Mouse (Mus musculus) neural tube, embryonic 14.5 days (tissue): ENCODE data around the gene Tbc1d7. TPM values are rescaled to one million over a fixed set of nuclear protein-coding genes. Genes with fewer than 3 reads are reported as not detected.

Source experiments
- ATAC-seq: fragments of 200-750 bp; cut with Nextera tagmentation; 2 replicates; pipeline ENCODE4 v1.8.0; 2017; ENCODE audit warnings: low read depth, mild to moderate bottlenecking, moderate TSS enrichment, moderate library complexity
- H3K27ac ChIP-seq: fragments of 300-500 bp; sonication (generic); 2 replicates; pipeline ENCODE4 v1.5.1; 2014; ENCODE audit warnings: low read depth, mild to moderate bottlenecking, control low read depth, low read length, moderate library complexity, mixed read lengths
- H3K27me3 ChIP-seq: fragments of 300-500 bp; sonication (generic); 2 replicates; pipeline ENCODE4 v1.6.1; 2014; ENCODE audit warnings: low read length; ENCODE audit not compliant: control insufficient read depth, insufficient read depth
- H3K36me3 ChIP-seq: fragments of 300-500 bp; sonication (generic); 2 replicates; pipeline ENCODE4 v1.6.1; 2014; ENCODE audit warnings: low read length, mixed read lengths; ENCODE audit not compliant: control insufficient read depth, insufficient read depth
- H3K4me1 ChIP-seq: fragments of 300-500 bp; sonication (generic); 2 replicates; pipeline ENCODE4 v1.6.1; 2014; ENCODE audit warnings: low read length; ENCODE audit not compliant: control insufficient read depth, insufficient read depth
- H3K4me2 ChIP-seq: fragments of 300-500 bp; sonication (generic); 2 replicates; pipeline ENCODE4 v1.6.1; 2014; ENCODE audit warnings: mild to moderate bottlenecking, low read depth, low read length, control low read depth
- H3K4me3 ChIP-seq: fragments of 300-500 bp; sonication (generic); 2 replicates; pipeline ENCODE4 v1.5.1; 2014; ENCODE audit warnings: low read depth, low read length, control low read depth, mixed read lengths
- H3K9ac ChIP-seq: fragments of 300-500 bp; sonication (generic); replicated peaks from 2 replicates; pipeline ENCODE4 v1.6.1; 2014; ENCODE audit warnings: low read depth, mild to moderate bottlenecking, control low read depth, low read length, mixed read lengths
- H3K9me3 ChIP-seq: fragments of 300-500 bp; sonication (generic); 2 replicates; pipeline ENCODE4 v1.6.1; 2016; ENCODE audit warnings: low read length; ENCODE audit not compliant: control insufficient read depth
- WGBS: fragments of 180-500 bp; shearing (Covaris S2); extraction: QIAGEN DNeasy Blood & Tissue Kit; methylation state at CpG from one replicate; pipeline ENCODE4 v1.1.7; 2014; 5-methylcytosine and 5-hydroxymethylcytosine counted together
- polyA plus RNA-seq: library from polyadenylated mRNA; unstranded; fragments of >200 nt; fragmentation: Nextera tagmentation; extraction: Ambion mirVana; gene quantifications from 2 replicates; pipeline ENCODE4 v1.2.1, GENCODE M21; 2014

Gene Tbc1d7
- polyA plus RNA-seq, 1 experiment from 2014 or later = 89.5 TPM

GRCm38 (mm10) chr13:43133400-43133799 lies 37.9 kb downstream of the Tbc1d7 start:
- no peak for ATAC-seq
- no peaks in the 10 kb centered on the region for H3K27me3 ChIP-seq
- no peak overlapping the region for H3K9ac ChIP-seq
- 0 out of 2 replicates have a peak, but pooled peaks cover 4% of the 10 kb centered on the region for H3K36me3 ChIP-seq
- no peaks in the 10 kb centered on the region for H3K4me1 ChIP-seq
- WGBS = 84% methylated on average over 7 of the region's 7 CpGs
- no peaks in the 10 kb centered on the region for H3K9me3 ChIP-seq
- H3K4me3 ChIP-seq = no peak overlapping the region
- no peak overlapping the region for H3K4me2 ChIP-seq
- no peak overlapping the region for H3K27ac ChIP-seq

DNA sequence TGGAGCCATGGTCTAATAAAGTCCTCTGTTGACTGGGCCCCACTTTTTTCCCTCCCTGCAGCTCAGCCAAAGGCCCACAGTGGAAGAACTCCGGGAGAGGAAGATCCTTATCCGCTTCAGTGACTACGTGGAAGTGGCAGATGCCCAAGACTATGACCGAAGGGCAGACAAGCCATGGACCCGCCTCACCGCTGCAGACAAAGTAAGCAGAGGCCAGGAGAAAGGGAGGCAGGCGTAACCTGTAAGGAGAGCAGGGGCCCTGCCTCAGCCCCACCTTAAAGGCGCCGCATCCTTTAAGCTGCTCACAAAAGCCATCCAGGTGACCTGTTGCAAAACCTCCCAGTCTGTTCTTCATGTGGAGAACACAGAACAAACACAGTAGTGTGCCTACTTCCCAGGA lies 38.4 kb downstream of the Tbc1d7 start:
- no peak for ATAC-seq
- Histone ChIP-seq H3K9me3 (no peaks in the 10 kb centered on the region), H3K27ac (no peak overlapping the region), H3K9ac (no peak overlapping the region), H3K4me3 (no peak overlapping the region), H3K27me3 (no peaks in the 10 kb centered on the region), H3K36me3 (0 out of 2 replicates have a peak, but pooled peaks cover 4% of the 10 kb centered on the region), H3K4me1 (no peaks in the 10 kb centered on the region), H3K4me2 (no peak overlapping the region)
- 81% methylated on average over 9 of the region's 9 CpGs for WGBS

DNA sequence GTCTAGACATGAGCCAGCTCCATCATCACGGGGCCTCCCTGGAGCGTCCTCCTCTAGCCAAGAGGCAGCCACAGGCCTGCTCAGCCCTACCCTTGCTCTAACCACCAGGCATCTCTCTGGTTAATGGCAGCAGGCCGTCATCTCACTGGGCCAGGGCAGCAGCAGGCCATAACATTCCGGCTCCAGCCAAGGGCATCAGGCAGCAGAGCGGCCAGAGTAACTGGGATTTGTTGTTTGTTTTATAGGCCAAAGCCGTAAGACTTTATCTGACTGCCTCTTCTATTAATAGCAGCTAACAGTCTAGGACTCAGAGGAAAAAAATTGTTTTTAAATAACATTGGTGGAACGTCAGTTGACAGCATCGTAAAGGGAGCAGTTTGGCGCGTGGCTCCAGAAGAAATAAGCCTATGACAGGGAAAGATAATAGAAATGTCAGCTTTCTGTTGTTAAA lies 39.5 kb downstream of the Tbc1d7 start:
- 66% methylated on average over 10 of the region's 10 CpGs for WGBS
- no peaks in the 10 kb centered on the region for H3K9me3 ChIP-seq
- H3K27ac ChIP-seq = peak overlapping the region; percentile 35; the same call in 1 of the 2 replicates
- ATAC-seq = no peak
- no peaks in the 10 kb centered on the region for H3K27me3 ChIP-seq
- 0 out of 2 replicates have a peak overlapping the region, but pooled peaks have one; percentile 26 for H3K9ac ChIP-seq
- H3K4me1 ChIP-seq = no peaks in the 10 kb centered on the region
- 0 out of 2 replicates have a peak, but pooled peaks cover 4% of the 10 kb centered on the region for H3K36me3 ChIP-seq
- no peak overlapping the region for H3K4me3 ChIP-seq
- no peak overlapping the region for H3K4me2 ChIP-seq

GRCm38 (mm10) chr13:43130161-43130560 lies 41.1 kb downstream of the Tbc1d7 start:
- Histone ChIP-seq H3K27ac (no peak overlapping the region), H3K4me1 (no peaks in the 10 kb centered on the region), H3K9me3 (no peaks in the 10 kb centered on the region), H3K27me3 (no peaks in the 10 kb centered on the region), H3K4me2 (no peak overlapping the region), H3K4me3 (no peak overlapping the region), H3K9ac (no peak overlapping the region), H3K36me3 (0 out of 2 replicates have a peak, but pooled peaks cover 4% of the 10 kb centered on the region)
- ATAC-seq = no peak
- 78% methylated on average over 6 of the region's 6 CpGs for WGBS

DNA sequence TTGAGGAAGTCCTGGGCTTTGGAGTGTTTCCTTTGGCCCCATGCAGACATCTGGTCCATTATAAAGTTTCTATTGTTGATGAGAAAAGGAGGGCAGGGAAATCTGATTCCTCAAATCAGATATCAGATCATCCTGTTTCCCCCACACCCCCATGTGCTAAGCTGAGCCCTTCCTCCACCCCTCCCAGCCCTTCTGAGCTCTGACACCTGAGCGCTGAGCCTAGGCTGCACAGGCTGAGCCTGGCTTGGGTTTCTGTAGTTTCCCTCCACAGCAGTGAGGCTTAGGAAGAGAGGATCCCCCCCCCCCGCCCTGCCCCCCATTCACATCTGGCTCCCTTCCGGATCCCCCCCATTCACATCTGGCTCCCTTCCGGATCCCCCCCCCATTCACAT lies 46.6 kb downstream of the Tbc1d7 start:
- H3K4me3 ChIP-seq = no peak overlapping the region
- WGBS = 47% methylated on average over 4 of the region's 4 CpGs

DNA sequence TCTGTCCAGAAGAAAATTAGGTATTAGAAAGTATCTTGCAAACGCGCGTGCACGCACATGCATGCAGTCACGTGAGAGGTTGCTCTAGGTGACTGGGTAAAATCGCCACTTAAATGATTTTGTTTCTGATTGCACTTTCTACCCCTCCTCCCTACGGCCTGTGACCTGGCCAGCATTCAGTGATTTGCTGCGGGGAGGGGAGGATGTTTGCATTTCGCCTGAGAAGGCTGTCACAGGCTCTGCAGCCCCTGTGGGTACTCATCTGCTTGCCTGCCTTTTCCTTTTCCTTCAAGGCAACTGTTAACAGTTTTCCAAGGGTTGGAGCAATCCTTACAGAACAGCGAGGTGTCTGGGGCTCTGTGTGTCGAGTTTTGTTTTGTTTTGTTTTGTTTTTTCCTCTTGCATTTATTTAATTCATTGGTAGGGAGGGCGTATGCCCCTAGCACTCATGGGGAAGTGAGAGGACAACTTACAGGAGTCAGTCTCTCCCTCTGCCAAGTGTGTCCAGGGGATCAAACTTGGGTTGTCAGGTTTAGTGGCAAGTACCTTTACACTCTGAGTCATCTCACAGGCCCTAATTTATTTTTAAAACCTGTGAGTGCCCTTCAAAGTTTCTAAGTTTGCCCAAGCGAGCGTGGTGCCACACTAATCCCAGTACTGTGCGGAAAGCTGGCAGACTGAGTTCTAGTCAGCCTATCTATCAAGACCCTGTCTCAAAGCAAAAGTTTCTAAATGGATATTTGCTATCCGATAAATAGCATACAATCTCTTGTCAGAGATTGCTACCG lies 47.2 kb downstream of the Tbc1d7 start:
- Histone ChIP-seq H3K9me3 (no peaks in the 10 kb centered on the region), H3K9ac (no peak overlapping the region), H3K4me1 (no peaks in the 10 kb centered on the region), H3K36me3 (no peaks in the 10 kb centered on the region), H3K27ac (no peak overlapping the region), H3K27me3 (no peaks in the 10 kb centered on the region), H3K4me2 (no peak overlapping the region), H3K4me3 (no peak overlapping the region)
- WGBS = 62% methylated on average over 17 of the region's 17 CpGs
- no peak for ATAC-seq

More for the DNA sequence above, 46.6 kb downstream of the Tbc1d7 start:
- no peaks in the 10 kb centered on the region for H3K9me3 ChIP-seq
- H3K27ac ChIP-seq = no peak overlapping the region
- H3K9ac ChIP-seq = no peak overlapping the region
- no peaks in the 10 kb centered on the region for H3K36me3 ChIP-seq
- no peak overlapping the region for H3K4me2 ChIP-seq
- H3K4me1 ChIP-seq = no peaks in the 10 kb centered on the region
- ATAC-seq = no peak
- no peaks in the 10 kb centered on the region for H3K27me3 ChIP-seq

GRCm38 (mm10) chr13:43122306-43123070 lies 48.8 kb downstream of the Tbc1d7 start:
- H3K27me3 ChIP-seq = no peaks in the 10 kb centered on the region
- no peaks in the 10 kb centered on the region for H3K4me1 ChIP-seq
- no peak overlapping the region for H3K4me3 ChIP-seq
- no peak overlapping the region for H3K4me2 ChIP-seq
- H3K27ac ChIP-seq = no peak overlapping the region
- no peaks in the 10 kb centered on the region for H3K36me3 ChIP-seq
- WGBS = 68% methylated on average over 16 of the region's 16 CpGs
- no peaks in the 10 kb centered on the region for H3K9me3 ChIP-seq
- ATAC-seq = no peak
- H3K9ac ChIP-seq = no peak overlapping the region

DNA sequence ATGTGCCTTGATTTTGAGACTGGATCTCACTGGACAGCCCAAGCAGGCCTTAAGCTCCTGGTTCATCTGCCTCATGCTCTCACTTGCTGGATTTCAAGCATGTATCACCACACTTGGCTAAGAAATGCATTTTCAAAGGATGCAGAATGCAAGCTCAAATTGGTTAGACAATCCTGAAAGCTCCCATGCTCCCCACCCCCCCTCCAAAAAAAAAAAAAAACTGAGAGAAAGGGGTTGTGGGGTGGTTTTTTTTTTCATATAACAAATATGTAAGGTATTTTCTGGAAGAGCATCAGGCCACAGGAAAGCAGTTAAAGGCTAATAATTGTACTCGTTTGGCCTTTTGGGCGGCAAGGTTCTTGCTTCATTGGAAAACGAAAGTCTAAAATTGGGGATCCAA lies 58.2 kb downstream of the Tbc1d7 start:
- no peak for ATAC-seq
- Histone ChIP-seq H3K27ac (no peak overlapping the region), H3K27me3 (no peaks in the 10 kb centered on the region), H3K4me3 (no peak overlapping the region), H3K36me3 (no peaks in the 10 kb centered on the region), H3K9ac (no peak overlapping the region), H3K4me1 (no peaks in the 10 kb centered on the region), H3K4me2 (no peak overlapping the region), H3K9me3 (no peaks in the 10 kb centered on the region)
- 98% methylated on average over 3 of the region's 3 CpGs for WGBS

DNA sequence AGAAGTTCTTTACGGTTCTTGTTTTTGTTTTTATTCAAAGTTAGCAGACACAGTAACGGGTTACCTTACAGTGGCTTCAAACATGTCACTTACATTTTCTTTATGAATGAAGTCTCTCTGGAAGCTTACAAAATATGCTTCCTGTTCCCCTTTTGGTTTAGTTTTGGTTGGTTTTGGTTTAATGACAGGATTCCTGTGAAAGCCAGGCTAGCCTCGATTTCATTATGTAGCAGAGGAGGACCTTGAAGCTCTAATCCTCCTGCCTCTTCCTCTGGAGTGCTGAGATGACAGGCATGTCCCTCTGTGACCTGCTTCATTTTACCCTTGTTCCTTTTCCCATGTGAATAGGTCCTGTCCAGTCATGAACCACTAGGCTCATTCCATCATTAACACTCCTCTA lies 58.6 kb downstream of the Tbc1d7 start:
- Histone ChIP-seq H3K36me3 (no peaks in the 10 kb centered on the region), H3K4me3 (no peak overlapping the region), H3K27me3 (no peaks in the 10 kb centered on the region), H3K9me3 (no peaks in the 10 kb centered on the region), H3K4me1 (no peaks in the 10 kb centered on the region), H3K27ac (no peak overlapping the region), H3K9ac (no peak overlapping the region), H3K4me2 (no peak overlapping the region)
- ATAC-seq = no peak
- WGBS = 87% methylated on average over 3 of the region's 3 CpGs
